Mouse (Mus musculus) MEL-GATA-1-ER (cell line): Measurements from ENCODE around the gene 4632433K11Rik.
A peak's percentile ranks its signal among the peaks of the same experiment; 100 is the strongest.

Experiments
- DNase-seq: peaks from one replicate; pipeline ENCODE4 v3.0.0-alpha.2; 2012; ENCODE audit warnings: low read depth; ENCODE audit errors: extremely low read depth

Gene 4632433K11Rik

GRCm38 (mm10) chr7:5020000-5020681 is 13.8 kb upstream of the 4632433K11Rik start, which contains the start of the genes Zfp865 and Ccdc106:
Gene Zfp865, plus strand, starts transcription at chr7:5020376.
Gene Ccdc106, plus strand, starts transcription at chr7:5020553.
- peak; percentile 95 for DNase-seq

GRCm38 (mm10) chr7:5020685-5021084 is 13.2 kb upstream of the 4632433K11Rik start:
- DNase-seq: no peak

GRCm38 (mm10) chr7:5021197-5021596 is 12.7 kb upstream of the 4632433K11Rik start:
- no peak for DNase-seq

DNA sequence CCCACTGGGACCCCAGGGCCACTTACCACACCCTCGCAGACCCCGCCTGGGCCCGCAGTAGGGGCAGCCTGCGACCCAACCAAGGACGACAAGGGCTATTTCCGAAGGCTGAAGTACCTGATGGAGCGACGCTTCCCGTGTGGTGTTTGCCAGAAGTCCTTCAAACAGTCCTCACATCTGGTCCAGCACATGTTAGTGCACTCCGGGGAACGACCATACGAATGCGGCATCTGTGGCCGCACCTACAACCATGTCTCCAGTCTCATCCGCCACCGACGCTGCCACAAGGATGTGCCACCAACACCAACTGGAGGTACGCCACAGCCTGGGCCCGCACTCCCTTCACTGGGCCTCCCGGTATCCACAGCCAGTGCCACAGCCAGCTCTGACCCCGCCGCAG is 4.4 kb upstream of the 4632433K11Rik start:
- no peak for DNase-seq

GRCm38 (mm10) chr7:5029946-5030345 is 4.0 kb upstream of the 4632433K11Rik start:
- no peak for DNase-seq

GRCm38 (mm10) chr7:5030554-5031275 is 3.2 kb upstream of the 4632433K11Rik start:
- DNase-seq: no peak

GRCm38 (mm10) chr7:5031496-5031895 is 2.4 kb upstream of the 4632433K11Rik start:
- no peak for DNase-seq

DNA sequence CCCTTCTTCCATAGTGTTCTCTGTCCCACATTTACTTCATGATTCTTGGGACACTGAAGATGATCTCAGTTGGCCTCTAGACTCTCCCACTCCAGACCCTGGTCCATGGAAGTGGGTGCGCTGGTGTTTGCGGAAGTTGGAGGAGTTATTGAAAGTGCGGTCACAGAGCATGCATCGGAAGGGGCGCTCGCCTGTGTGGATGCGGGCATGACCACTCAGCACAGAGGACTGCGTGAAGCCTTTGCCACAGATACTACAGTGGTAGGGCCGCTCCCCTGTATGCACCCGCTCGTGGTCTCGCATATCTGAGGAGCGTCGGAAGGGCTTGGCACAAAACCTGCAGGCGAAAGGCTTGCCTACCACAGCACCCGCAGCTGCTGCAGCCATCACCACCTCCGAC is 1.7 kb downstream of the 4632433K11Rik start:
- no peak for DNase-seq

GRCm38 (mm10) chr7:5036136-5036535 is 2.2 kb downstream of the 4632433K11Rik start:
- DNase-seq: no peak

DNA sequence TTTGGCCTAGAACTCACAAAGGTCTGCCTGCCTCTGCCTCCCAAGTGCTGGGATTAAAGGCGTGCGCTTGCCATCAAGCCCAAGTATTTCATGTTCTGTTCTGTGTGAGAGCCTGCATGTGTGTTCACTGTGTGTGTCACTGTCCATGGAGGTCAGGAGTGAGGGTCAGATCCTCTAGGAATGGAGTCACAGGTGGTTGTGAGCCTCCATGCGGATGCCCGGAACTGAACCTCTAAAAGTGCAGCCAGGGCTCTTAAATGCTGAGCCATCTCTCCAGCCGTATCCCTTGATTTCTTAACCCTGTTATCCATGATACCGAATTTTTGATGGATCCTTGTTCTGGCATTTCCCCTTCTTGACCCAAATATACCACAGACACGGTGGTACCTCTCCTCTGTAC is 3.1 kb downstream of the 4632433K11Rik start:
- DNase-seq: no peak

DNA sequence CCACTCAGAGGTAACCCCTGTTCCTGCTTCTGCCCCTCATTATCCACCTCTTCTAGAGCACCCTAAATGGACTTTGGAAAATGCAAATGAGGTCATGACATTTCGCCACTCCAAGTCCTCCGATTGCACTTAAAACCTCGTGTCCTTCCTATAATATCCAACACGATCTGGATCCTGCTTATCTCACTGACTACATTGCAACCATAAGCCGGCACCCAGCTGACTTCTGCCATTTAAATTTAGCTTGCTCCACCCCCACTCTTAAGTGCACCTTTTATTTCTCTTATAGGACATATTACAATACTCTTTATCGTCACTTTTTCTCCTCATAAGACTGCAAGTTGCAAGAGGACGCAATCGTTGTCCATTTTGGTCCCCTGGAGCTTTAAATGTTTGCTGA is 3.5 kb downstream of the 4632433K11Rik start:
- DNase-seq: no peak

DNA sequence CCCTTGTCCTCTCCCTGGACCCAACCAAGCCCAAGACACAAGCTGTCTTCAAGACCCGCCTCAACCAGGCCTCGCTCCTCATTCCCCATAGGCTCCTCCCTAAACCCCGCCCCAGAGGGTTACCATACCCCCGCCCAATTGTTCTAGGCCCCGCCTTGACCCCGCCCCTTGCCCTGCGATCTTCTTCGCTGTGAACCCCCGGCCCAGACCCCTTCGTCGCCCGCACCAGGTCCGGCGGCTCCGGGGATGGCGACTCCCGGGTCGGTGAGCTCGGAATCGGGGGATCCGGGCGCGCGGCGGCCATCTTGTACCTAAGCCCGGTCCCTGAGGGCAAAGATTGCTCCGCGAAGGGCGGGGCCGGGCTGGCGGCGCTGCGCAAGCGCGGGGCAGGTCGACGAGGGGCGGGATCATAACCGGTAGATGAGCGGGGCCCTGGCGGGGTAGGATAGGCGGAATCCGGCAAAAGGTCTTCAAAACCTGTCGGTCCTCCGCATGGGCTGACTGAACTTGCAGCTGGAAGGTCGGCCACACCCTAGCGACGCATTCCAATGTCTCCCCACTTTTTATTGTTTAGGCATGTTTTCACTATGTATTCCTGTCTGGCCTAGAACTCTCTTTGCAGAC is 4.3 kb downstream of the 4632433K11Rik start, which contains the start of gene Zfp784:
Gene Zfp784, minus strand, starts transcription at position 338 of the 624 bp plus-strand sequence.
- peak; percentile 76 for DNase-seq

DNA sequence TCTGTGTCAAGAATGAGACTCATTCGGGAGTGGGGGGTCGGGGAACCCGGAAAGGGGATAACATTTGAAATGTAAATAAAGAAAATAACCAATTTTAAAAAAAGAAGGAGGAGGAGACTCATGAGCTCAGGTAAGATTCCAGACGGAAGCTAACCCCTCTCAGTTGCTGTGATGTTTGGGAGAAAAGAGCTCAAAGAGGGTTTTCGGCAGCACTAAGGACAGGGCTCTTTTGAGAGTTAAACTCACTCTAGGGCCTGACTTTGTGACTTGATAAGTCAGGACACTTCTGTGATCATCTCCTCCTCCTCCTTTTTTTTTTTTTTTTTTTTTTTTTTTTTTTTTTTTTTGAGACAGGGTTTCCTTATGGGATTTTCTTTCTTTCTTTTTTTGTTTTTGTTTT is 5.0 kb downstream of the 4632433K11Rik start:
- no peak for DNase-seq

- no peak for DNase-seq
Measured at GRCm38 (mm10) chr7:5044981-5045380, 11.1 kb downstream of the 4632433K11Rik start.

GRCm38 (mm10) chr7:5046112-5046511 is 12.2 kb downstream of the 4632433K11Rik start:
- DNase-seq: no peak

DNA sequence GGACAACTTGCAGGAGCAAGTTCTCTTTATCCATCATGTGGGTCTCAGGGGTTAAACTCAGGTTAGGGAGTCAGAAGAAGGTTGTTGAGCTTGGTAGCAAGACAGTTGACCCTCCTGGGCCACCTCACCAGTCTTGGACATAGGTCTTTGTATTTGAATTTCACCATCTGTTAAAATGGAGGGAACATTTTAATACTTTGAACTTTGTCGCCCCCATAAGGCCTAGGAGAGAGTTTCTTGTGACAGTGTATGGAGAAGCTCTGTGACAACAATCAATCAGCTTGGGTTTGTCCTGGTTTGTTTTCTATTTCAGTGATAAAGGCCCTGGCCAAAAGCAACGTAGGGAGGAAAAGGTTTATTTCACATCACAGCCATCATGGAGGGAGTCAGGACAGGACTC is 13.4 kb downstream of the 4632433K11Rik start:
- DNase-seq: no peak

DNA sequence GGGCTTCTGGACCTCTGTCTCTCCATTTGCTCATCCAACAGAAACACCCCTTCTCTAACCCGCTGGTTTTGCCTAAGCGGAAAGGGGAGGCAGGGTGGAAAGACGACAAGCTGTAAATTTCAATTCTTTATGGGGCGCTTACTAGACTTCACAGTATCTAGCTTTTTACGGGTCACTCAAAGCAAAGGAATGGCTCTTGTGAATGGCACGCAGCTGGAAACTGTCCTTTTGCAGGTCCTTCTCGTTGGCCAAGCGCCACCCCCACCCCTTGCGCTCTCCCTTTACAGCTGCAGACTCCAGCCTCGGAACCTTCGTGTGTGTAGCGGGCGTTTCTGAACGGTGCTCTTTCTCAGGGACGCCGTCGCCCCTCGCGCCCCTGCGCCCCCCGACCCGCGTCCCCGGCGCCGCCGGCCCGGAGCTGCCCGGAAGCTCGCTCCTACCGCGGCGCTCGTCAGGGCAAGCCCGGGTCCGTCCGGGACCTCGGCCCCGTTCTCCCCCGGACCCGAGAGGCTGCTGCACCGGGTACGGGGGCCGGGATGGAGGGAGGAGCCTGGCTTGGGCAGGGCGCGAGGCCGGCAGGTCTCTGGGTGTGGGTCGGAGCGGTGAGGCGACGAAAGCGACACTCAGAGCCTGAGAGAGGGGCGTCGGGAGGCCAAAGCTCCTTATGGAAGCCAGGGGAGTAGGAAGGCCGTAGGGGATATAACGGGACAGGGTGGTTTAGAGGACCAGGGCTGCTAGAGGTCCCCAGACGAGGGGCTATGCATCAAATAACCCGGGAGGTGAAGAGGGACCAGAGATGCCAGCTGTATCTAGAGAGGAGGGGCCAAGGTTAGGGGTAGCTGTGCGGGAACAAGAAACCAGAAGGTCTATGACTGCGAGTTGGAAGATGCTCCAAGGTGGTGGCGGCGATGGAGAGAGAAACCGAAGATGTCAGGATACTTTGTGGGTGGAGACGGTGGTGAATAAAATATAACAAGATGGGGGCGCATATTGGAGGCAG is 17.6 kb downstream of the 4632433K11Rik start, which contains the start of gene Zfp580:
Gene Zfp580, plus strand, starts transcription at position 346 of the 1,000 bp plus-strand sequence.
- no peak for DNase-seq

DNA sequence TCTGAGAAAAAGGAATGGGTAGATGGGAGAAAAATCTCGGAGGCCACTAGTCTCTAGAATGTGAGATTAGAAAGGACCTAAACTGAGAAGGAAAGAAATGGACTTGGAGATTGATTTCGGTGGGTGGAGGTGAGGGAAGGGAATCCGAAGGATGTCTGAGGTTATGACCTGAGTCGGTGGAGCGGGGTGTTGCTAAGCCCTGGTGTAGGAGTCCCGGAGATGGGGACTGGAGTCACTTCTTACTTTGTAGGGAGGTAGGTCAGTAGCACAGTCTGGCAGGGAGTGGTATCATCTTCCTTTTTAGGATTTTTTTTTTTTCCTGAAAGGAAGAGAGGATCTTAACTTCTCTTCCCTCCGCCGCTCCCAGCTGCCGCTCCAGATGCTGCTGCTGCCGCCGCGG is 18.5 kb downstream of the 4632433K11Rik start:
- no peak for DNase-seq

DNA sequence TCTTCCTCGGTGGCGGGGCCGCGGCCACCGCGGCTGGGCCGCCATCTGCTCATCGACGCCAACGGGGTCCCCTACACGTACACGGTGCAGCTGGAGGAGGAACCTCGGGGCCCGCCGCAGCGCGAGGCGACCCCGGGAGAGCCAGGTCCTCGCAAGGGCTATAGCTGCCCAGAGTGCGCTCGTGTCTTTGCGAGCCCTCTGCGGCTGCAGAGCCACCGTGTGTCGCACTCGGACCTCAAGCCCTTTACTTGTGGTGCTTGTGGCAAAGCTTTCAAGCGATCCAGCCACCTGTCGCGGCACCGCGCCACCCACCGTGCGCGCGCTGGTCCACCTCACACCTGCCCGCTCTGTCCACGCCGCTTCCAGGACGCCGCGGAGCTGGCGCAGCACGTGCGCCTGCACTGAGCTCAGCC is 19.0 kb downstream of the 4632433K11Rik start:
- DNase-seq: no peak

- no peak for DNase-seq
Measured at GRCm38 (mm10) chr7:5053456-5054179, 19.7 kb downstream of the 4632433K11Rik start.
